Mouse (Mus musculus) urinary bladder, postnatal 14 days (tissue): Measurements from ENCODE around the gene Dhodh.
A peak's percentile ranks its signal among the peaks of the same experiment; 100 is the strongest.

Experiments
- DNase-seq: peaks from one replicate; pipeline ENCODE4 v3.0.0; 2021; ENCODE audit warnings: low spot score

Dhodh gene

DNA sequence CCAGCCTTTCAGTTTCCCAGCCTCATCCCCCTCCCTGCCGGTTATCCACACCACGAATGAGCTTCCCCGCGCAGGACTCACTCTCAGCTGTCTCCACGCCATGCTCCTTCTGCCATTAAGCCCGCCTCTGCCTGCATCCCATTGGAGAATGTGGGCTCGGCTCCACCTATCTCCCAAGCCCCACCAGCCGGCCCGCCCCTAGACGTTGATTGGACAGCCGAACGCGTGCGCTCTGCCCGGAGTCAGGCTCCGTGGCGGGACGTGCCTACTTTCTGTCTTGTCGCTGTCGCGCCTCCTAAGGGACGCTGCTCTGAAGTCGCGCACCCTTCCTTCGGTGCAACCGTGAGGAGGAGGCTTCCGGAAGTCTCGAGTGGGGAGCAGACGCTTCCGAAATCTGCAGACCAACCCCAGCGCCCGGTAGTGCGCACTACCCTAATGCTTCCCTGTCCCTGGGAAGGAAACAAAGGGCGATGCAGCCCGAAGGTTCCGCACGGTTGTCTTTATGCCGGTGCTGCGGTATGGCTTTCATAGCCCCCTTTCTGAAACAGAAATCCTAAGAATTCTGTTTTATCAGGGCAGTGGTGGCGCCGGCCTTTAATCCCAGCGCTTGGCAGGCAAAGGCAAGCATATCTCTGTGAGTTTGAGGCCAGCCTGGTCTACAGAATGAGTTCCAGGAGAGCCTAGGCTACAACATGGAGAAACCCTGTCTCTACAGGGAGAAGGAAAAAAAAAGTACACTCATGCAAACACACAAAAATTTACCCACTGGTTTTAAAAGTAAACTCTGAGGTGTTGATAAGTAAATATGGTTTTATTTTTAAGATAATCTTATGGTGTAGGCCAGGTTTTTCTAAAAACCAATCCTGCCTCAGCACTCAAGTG is at the start of gene Dhodh:
Dhodh (minus strand) TSS at position 403 of the 882 bp plus-strand sequence.
- peak; percentile 95 for DNase-seq

DNA sequence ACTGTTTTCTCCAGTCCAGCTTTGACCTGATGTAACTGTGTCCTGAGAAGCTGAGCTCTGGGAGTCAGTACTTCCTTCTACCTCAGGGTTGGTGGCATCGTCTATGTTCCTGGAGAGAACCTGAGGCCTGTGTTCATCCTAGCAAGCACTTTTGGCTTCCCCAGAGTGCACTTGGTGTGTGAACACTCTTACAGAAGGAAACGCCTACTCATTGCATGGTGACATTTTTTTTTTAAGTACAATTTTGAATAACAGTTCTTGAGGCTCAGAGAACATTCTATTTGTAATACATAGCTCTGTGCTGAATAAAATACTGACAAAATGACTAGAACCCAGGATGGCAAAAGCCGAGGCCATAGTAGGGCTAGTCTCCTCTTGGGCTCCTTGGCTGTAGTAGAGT is 48.4 kb upstream of the Dhodh start:
- DNase-seq = no peak

DNA sequence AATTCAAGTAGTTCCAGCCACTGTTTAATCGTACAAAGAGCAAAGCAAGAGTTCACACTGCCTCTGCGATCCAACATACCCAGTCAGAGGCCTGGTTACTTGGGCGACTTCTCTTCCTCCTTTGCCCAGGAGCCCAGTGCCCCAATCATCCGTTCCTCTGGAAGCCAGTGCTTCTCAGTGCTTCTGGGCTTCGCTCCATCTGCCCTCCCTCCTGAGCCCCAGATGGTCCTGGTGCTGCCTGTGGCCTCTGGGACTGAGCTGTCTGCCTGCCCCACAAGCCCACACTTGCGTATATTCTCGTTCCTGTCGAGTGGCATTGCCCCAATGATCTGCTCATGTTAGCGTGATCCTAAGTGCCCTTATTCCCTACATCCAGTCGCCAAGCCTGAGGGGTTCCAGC is 42.3 kb upstream of the Dhodh start:
- no peak for DNase-seq

DNA sequence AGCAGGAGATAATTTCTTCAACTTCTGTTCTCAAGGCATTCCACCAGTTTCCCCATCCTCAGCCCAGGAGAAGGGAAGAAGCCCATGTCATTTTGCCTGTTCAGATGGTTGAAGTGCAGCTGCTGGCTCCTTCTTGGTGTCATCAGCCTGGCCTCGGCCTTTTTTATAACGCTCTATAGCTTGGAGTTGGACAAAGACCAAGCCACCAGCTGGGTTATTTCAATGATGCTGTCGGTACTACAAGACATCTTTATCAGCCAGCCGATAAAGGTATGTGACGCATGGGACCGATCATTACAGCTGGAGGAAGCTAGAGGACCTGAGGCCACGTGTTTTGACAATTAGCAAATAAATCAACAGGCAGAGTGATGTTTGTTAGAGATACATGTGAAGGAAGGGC is 40.0 kb upstream of the Dhodh start:
- DNase-seq = no peak

DNA sequence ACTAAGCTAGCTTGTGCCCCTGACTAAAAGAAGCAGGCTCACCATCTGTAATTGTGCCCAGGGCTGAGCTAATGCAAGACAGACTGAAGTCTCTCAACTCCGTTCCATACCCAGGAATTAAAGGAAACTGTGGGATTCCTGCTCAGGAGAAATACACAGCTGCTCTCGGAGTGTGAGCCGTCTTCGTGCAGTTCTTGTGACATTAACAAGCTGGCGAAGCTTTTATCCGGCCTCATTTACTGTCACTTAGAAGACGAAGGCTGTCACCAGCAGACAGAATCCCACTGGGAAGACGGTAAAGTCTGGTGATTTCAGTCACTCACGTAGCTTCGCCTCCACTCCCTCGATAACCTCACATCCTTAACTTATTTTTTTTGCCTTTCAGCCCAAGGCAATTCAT is 38.9 kb upstream of the Dhodh start:
- DNase-seq = no peak

DNA sequence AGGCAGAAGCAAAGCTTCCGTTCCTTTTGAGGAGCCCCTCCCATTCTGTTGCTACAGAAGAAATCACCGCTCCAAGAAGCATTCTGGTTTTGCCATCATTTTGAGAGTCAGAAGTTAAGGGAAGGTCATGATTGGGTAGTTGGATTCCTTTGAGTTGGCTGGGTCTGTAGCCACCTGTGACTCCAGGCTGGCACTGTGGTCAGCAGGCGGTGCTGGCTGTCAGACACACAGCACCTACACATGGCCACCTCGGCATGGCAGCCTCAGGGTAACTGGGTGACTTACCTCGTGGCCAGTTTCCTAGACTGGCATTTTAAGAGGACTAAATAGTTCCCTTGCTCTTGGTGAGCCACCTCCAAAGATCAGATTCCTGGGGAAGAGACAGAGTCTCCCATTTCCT is 32.8 kb upstream of the Dhodh start:
- no peak for DNase-seq

DNA sequence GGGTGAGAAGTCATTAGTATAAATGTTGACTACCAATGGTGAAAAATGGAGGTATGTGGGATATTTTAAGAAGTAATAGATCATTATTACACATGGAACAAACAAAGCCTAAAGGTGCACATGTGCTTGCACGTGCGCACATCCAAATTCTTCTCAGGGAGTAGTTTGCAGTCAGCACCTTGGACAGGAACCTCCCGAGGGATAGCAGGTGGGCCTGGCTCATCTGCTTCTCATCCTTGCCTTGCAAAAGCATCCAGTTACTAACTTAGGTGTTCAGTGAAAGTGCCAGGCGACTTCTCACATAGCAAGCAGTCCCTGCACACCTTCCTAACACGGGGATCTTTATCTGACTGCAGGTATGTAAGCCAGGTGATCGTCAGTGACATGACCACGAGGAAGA is 31.9 kb upstream of the Dhodh start:
- no peak for DNase-seq

DNA sequence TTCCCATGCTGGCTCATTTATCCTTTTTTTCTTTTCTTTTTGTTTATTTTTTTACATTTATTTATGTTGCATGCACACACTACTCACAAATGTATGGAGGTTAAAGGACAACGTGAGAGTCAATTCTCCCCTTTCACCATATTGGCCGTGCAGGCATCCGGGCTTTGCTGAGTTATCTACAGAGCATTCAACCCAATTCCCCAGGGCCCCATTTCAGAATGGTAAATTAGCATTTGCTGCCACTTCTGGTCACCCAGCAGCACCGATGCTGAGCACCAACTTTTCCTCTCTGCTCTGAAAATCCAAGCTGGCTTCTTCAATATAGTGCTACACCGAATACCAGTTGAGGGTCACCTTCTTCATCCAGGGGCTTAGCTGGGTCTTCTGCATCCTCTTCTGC is 30.4 kb upstream of the Dhodh start:
- no peak for DNase-seq

DNA sequence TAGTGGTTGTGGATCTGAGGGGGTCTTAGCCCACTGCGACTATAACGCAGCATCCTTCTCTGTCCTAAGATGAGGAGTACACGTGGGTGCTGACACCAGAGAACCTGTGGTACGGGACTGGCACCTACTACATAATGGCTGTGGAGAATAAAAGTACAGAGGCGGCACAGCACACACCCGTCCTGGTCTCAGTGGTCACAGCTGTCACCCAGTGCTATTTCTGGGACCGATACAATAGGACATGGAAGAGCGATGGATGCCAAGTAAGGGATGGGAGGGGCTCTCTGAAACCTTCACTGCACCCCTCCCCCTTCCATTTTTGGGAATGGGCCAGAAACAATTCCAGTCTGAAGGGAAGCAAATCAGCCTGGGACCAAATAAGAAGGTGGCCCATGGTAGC is 26.7 kb upstream of the Dhodh start:
- DNase-seq = no peak

DNA sequence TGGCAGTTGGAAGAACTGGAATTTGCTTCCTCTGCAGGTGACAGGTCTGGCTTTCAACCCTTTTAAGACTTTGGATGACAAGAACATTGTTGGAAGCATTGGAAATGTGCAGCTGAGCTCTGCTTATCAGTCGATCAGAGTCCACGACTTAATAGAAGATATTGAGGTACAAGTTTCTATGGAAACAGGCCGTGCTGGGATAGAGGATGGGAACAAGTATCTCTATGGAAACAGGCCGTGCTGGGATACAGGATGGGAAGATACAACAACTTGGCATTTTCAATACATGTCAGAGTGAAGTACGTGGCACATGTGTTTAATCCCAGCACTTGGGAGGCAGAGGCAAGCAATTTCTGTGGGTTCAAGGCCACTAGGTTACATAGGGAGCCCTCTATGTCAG is 24.0 kb upstream of the Dhodh start:
- no peak for DNase-seq

DNA sequence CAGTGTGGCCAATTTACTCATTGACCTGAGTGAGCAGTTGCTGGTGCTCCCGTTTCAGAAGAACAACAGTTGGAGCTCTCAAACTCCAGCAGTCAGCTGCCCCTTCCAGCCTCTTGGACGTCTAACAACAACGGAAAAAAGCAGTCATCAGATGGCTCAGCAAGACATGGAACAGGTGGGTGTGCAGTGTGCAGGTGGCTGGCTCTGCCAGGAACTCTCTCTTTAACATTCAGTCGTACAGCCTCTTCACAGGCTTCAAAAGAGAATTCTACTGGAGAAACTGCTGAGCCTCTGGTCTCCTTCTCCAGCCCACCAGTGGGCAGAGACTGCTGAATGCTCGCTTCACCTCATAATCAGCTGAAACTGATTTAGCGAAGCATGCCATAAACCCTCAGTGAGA is 20.2 kb upstream of the Dhodh start:
- no peak for DNase-seq

DNA sequence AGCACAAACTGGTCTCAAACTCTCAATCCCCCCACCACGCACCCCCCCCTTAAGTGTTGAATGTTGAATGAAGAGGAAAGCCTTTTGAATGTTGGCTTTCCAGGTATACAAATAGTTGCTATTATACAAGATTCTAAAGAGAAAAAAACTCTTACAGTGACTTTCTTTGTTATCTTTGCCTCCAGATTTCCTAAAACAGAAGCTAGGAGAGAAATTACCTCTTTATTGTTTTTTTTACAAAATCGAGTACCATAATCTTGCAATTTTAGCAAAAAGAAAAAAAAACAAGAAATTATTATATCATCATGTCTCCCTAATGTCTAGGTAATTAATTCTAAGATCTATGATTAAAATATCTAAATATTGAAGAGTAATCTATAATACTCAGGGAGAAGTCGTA is 7.1 kb upstream of the Dhodh start:
- DNase-seq = no peak

DNA sequence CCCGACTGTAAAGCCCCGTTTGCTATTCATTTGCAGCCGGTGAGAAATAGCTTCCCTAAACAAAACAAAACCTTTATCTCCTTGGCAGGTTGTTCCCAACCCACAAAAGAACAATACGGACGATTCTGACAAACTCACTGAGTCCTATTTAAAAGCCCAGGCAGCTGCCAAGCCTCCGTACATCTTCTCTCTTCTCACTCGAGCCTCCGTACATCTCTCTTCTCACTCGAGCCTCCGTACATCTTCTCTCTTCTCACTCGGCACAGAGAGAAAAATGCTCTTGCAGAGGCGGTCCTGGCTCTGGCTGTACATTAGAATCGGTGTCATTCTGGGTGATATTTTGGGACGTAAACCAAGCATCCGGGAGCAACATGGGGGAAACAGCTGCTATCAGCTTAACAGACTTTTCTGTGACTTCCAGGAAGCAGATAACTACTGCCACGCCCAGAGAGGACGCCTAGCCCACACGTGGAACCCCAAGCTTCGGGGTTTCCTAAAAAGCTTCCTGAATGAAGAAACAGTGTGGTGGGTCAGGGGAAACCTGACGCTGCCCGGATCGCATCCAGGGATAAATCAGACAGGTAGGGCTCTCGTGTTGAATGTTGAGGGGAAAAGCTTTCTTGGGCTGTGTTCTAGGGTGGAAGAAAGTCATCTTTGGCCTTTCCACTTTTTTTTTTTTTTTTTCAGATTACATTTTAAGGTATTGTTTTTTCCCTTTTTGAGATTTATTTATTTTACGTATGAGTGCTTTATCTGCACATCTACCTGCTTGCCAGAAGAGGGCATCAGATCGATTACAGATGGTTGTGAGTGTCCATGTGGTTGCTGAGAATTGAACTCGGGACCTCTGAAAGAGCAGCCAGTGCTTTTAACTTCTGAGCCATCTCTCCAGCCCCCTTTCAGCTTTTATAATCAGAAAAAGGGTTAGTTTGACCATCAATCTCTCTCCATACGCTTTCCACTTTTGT is 6.1 kb upstream of the Dhodh start, which contains the start of gene Pkd1l3:
Pkd1l3 (plus strand) TSS at position 275 of the 968 bp plus-strand sequence.
- no peak for DNase-seq

DNA sequence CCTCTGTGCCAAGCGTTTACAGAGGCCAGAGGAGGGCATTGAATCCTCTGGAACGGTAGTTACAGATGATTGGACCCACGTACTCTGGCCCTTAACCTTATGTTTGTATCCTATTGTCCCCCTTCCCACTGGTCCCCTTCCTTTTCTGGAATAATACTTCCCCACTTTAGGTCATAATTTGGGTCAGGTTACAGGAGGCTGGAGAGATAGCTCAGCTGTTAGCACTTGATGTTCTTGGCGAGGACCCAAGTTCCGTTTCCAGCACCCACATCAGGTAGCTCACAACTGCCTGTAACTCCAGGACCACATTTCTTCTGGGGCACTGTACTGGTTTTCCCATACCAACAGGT is 655 bp upstream of the Dhodh start:
- peak; percentile 42 for DNase-seq

DNA sequence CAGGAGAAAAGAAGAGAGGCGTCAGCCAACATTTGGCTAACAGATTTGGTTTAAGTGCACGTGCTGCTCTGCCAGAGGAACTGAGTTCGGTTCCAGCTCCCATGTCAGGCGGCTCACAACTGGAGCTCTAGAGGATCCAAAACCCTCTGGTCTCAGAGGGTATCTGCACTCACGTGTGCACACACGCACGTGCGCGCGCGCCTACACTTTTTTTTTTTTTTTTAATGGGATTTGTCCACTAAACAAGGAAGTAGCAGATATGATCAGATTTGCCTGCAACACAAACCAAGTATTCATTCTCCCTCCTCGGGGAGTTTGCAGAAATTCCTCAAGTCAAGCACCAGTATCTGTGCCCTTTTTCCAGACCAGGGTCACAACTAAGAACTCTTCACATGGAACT is 823 bp downstream of the Dhodh start:
- no peak for DNase-seq

DNA sequence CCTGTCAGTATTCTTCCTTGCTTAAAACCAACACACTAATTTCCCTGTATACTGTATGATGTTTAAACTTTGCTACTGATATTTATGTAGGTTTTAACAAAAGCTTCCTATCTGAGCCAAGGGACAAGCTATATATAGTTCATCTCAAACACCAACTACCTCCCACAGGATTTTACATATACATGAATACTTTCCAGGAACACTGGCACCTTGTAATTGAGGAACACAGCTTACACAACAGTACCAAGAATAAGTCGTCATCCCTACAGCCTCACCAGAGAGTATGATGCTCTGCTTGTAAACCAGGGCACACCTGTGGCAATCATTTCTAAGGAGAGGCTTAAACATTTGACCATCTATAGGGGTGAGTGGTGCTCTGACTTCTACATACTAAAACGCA is 1.7 kb downstream of the Dhodh start:
- no peak for DNase-seq

DNA sequence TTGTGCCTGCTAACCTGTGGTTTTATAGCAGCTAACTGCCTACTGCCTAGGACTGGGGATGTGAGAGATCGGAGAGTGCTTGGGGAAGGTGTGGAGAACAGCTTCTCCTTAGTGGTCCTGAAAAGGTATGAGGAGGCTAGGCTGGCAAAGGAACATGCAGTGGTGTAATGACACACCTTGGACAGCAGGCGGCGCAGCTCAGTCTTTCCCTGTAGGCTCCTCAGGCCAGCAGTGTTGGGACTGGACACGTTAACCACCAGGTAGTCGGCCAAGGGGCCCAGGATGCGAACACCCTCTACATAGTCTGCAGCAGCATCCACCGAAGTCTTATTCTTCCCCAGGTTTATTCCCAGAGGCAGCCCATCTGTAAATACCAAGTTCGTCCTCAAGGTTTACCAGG is 12.6 kb downstream of the Dhodh start:
- peak; percentile 64 for DNase-seq

DNA sequence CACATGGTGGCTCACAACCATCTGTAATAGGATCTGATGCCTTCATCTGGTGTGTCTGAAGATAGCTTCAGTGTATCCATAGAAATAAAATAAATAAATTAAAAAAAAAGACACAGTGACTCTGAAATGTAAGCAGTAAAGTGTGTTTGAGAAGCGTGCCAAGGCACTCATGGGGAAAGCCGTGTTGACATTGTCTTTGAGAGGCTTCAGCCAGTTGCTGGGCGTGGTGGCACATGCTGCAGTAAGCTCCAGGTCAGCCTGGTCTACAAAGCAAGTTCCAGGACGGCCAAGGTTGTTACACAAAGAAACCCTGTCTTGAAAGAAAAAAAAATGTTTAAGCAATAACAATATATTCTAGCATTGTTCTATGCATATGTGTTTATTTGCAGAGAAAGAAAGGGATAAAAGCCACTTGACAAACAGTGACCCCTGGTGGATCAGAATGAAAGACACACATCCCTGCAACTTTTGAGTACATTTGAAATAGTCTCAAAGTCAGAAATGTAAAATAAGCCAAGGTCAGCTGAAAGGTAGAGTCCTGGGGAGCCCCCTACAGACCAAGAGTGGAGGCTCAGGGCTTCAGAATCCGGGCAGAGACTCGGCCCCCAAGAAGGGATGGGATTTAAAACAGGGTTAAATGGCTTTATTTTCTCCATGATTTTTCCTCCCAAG is 15.2 kb downstream of the Dhodh start:
- DNase-seq = peak; percentile 9

DNA sequence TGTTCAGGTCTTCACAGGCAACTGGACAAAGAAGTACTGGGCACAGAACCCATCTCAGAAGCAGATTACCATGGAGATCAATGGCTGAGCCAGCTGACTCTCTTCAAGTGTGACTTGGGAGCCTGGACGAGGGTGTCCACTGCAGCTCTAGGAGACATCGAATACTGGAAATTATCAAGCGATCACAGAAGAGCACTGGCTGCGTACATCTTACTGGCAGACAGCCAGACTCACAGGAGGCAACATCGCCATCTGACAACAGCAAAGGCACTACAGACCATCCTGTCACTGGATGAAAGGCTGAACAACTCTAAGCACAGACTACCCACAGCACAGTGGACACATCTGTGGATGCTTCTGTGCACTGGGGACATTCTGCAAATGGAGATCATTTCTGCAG is 16.3 kb downstream of the Dhodh start:
- no peak for DNase-seq

DNA sequence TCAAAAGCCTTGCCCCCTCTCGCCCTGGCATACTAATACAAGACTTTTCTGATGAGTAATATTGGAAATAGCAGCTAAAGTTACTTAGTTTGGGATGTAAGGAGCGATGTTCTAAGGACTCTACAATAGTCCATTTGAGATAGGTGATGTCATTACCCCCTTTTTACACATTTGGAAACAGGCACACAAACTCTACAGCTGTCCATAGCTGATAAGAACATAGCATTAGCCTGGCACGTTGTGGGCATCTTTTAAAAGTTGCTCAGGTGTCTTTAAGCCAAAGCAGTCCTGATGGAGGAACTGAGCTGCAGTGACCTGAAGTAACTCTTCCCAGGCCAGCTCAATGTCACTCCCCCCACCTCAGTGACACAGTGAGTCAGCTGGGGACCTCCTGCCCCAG is 17.1 kb downstream of the Dhodh start:
- no peak for DNase-seq

DNA sequence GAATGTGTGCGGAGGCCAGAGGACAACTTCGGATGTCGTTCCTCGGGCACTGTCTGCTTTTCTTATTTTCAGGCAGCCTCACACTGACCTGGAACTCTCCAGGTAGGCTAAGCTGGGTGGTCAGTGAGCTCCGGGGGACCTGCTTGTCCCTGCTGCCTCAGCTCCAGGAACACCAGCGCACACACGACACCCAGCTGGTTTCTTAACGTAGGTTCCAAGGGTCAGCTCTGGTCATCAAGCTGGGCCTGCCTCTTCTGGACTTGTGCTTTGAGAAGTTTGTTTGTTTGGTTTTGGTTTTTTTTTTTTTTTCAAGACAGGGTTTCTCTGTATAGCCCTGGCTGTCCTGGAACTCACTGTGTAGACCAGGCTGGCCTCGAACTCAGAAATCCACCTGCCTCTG is 17.6 kb downstream of the Dhodh start:
- DNase-seq = no peak

DNA sequence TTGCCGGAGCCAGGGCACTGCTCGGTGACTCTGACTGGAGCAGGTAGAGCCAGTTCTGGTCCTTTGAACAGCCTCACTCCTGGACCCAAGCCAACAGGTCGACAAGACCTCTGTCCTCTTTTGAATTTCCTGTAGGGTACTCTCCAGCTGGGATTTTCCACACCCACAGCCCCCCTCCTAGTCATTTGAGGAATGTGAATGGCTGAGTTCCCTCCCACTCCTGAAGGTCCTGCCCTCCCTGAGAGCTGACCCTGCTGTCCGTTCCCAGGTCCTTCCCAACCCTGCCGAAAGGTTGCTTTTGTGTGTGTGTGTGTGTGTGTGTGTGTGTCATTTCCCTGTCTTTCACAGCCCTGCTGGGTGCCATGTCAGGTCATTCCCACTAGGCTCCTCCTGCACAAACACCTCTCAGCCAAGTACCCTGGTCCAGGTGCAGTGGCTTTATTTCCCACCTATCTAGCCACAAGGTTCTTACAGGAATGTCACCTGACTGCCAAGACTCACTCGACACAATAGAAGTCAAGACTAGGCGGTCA is 21.4 kb downstream of the Dhodh start:
- DNase-seq = peak; percentile 86
